Mouse (Mus musculus) heart, embryonic 16.5 days (tissue): ENCODE data around the gene Dzank1. TPM values are rescaled to one million over a fixed set of nuclear protein-coding genes. Genes with fewer than 3 reads are reported as not detected.

Source experiments
- ATAC-seq: fragments of 200-750 bp; cut with Nextera tagmentation; replicated peaks from 2 replicates; pipeline ENCODE4 v1.8.0; 2017; ENCODE audit warnings: moderate number of reproducible peaks; ENCODE audit not compliant: insufficient read depth, low FRiP score; ENCODE audit errors: extremely low read depth
- H3K27ac ChIP-seq: fragments of 300-500 bp; sonication (generic); 2 replicates; pipeline ENCODE4 v1.5.1; 2014; ENCODE audit warnings: mild to moderate bottlenecking, low read length, control low read depth, moderate library complexity
- H3K27me3 ChIP-seq: fragments of 300-500 bp; sonication (generic); 2 replicates; pipeline ENCODE4 v1.6.1; 2014; ENCODE audit warnings: low read length, mixed read lengths; ENCODE audit not compliant: control insufficient read depth, insufficient read depth
- H3K36me3 ChIP-seq: fragments of 300-500 bp; sonication (generic); 2 replicates; pipeline ENCODE4 v1.6.1; 2014; ENCODE audit not compliant: control insufficient read depth, insufficient read depth
- H3K4me1 ChIP-seq: fragments of 300-500 bp; sonication (generic); 2 replicates; pipeline ENCODE4 v1.6.1; 2014; ENCODE audit warnings: low read length, mixed read lengths; ENCODE audit not compliant: control insufficient read depth, insufficient read depth
- H3K4me2 ChIP-seq: fragments of 300-500 bp; sonication (generic); 2 replicates; pipeline ENCODE4 v1.6.1; 2014; ENCODE audit warnings: low read depth, mild to moderate bottlenecking, control low read depth, low read length
- H3K4me3 ChIP-seq: fragments of 300-500 bp; sonication (generic); 2 replicates; pipeline ENCODE4 v1.5.1; 2014; ENCODE audit warnings: mild to moderate bottlenecking, control low read depth, low read length
- H3K9ac ChIP-seq: fragments of 300-500 bp; sonication (generic); 2 replicates; pipeline ENCODE4 v1.6.1; 2014; ENCODE audit warnings: low read length, control low read depth
- H3K9me3 ChIP-seq: fragments of 300-500 bp; sonication (generic); replicated peaks from 2 replicates; pipeline ENCODE4 v1.6.1; 2016; ENCODE audit warnings: low read length; ENCODE audit not compliant: control insufficient read depth
- WGBS: fragments of 180-500 bp; shearing (Covaris S2); extraction: QIAGEN DNeasy Blood & Tissue Kit; methylation state at CpG from one replicate; pipeline ENCODE4 v1.1.7; 2014; 5-methylcytosine and 5-hydroxymethylcytosine counted together
- polyA plus RNA-seq: library from polyadenylated mRNA; unstranded; fragments of >200 nt; fragmentation: Nextera tagmentation; extraction: Ambion mirVana; gene quantifications from 2 replicates; pipeline ENCODE4 v1.2.1, GENCODE M21; 2015

Gene Dzank1
- polyA plus RNA-seq, 1 experiment from 2014 or later: 0.60 TPM

DNA sequence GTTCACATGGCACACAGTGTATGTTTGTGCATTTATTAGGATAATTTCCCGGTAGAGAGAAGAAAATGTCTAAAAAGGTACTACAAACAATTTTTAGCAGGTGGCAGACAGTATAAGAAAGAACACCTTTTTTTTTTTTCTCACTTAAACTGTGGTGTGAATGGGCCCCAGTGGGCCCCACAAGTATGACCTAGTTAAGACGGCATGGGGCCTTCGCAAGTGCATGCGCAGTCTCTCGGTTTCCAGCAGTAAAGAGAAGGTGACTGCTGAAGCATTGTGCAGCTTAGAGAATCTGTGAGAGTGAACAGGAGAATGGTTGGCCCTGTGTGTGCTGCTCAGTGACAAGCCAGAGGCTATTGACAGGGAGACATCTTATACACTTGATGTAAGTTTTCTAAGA is 37.9 kb downstream of the Dzank1 start:
- H3K27ac ChIP-seq: no peak overlapping the region
- ATAC-seq: no peak
- H3K9ac ChIP-seq: no peak overlapping the region
- no peaks in the 10 kb centered on the region for H3K4me1 ChIP-seq
- whole genome bisulfite sequencing: 89% methylated on average over 5 of the region's 5 CpGs
- peaks cover 5% of the 10 kb centered on the region; the same call in 1 of the 2 replicates for H3K9me3 ChIP-seq
- H3K36me3 ChIP-seq: no peaks in the 10 kb centered on the region
- no peak overlapping the region for H3K4me3 ChIP-seq
- no peak overlapping the region for H3K4me2 ChIP-seq
- no peaks in the 10 kb centered on the region for H3K27me3 ChIP-seq

DNA sequence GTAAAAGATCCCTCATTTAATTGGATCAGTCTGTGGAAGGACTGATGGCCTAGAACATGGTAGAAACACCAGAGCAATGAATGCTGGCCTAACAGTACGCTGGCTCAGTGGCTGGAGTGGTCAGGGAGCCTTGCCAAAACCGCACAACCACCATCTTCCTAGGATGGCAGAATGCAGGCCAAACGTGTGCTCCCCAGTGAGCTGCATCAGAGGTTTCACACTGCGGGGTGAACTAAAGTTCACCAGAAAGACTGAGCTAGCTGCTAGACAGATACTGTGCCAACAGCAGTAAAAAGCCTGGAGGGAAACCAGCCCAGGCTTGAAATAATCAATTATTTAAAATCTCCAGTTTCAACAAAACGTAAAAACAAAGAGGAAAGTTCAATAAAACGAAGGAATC is 39.7 kb downstream of the Dzank1 start:
- H3K4me1 ChIP-seq: no peaks in the 10 kb centered on the region
- H3K4me2 ChIP-seq: no peak overlapping the region
- H3K27ac ChIP-seq: no peak overlapping the region
- no peaks in the 10 kb centered on the region for H3K27me3 ChIP-seq
- no peaks in the 10 kb centered on the region for H3K36me3 ChIP-seq
- no peak for ATAC-seq
- H3K9ac ChIP-seq: no peak overlapping the region
- peaks cover 5% of the 10 kb centered on the region; the same call in 1 of the 2 replicates for H3K9me3 ChIP-seq
- H3K4me3 ChIP-seq: no peak overlapping the region
- 69% methylated on average over 6 of the region's 6 CpGs for WGBS

DNA sequence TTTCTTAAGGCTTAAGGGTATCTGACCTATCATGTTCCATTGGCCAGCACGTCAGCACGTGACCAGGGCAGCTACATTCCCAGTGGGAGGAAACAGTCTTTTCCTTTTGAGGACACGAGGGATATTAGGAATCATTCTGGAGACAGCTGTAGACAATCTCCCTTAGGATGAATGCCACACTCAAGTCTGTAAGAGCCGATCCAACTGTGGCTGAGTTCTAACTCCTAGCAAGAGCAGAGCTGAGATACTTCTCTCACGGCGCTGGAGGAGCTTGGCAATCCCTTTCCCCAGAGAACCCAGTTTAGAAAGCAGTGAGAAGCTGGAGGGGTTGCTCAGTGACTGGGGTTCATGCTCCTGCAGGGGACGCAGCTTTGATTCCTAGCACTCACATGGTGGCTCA is 41.8 kb downstream of the Dzank1 start:
- H3K27me3 ChIP-seq: no peaks in the 10 kb centered on the region

DNA sequence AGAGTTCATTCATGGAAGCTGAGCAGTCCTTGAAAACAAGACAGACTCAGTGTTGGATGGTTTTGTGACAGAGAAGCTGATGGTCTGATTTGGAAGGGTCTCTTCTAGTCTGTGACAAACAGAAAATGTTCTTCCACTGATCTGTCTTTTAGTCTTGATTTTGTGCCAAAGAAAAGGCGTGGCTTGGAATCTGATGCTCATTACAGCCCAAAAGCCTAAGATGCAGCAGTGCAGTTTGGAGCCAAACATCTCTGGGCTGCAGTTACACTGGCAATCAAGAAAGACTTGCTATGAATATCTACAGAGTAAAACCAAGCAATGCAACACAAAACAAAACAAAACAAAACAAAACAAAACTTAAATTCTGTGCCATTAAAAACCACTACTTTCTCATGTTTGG is 43.1 kb downstream of the Dzank1 start:
- H3K9me3 ChIP-seq: no peaks in the 10 kb centered on the region
- no peak for ATAC-seq
- WGBS: 51% methylated on average over 1 of the region's 1 CpGs
- no peaks in the 10 kb centered on the region for H3K4me1 ChIP-seq
- H3K36me3 ChIP-seq: no peaks in the 10 kb centered on the region
- no peaks in the 10 kb centered on the region for H3K27me3 ChIP-seq
- H3K27ac ChIP-seq: no peak overlapping the region
- no peak overlapping the region for H3K4me3 ChIP-seq
- no peak overlapping the region for H3K9ac ChIP-seq
- H3K4me2 ChIP-seq: no peak overlapping the region

More for the DNA sequence above, 41.8 kb downstream of the Dzank1 start:
- Histone ChIP-seq H3K27ac (no peak overlapping the region), H3K9ac (no peak overlapping the region), H3K36me3 (no peaks in the 10 kb centered on the region), H3K9me3 (no peaks in the 10 kb centered on the region), H3K4me3 (no peak overlapping the region), H3K4me1 (no peaks in the 10 kb centered on the region), H3K4me2 (no peak overlapping the region)
- ATAC-seq: no peak
- WGBS: 71% methylated on average over 7 of the region's 7 CpGs

DNA sequence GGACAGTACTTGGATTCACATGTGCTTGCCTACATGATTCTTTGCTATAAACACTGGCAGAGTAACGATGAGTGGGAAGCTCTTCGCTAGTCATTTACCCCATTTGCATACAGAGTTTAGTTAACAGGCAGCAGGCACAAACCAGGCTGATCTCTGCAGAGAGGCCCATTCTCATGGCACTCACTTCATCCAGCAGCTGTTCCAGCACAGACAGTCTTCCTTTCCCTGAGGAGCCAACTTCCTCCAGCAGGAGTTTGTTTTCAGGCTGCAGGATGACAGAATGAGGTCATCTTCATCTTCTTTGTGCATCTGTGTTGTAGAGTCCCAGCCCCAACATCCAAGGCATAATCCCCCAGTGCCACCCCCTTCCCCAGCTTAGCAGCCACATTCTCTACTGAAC is 47.8 kb downstream of the Dzank1 start:
- Histone ChIP-seq H3K4me2 (no peak overlapping the region), H3K27me3 (no peaks in the 10 kb centered on the region), H3K4me1 (no peaks in the 10 kb centered on the region), H3K4me3 (no peak overlapping the region), H3K36me3 (no peaks in the 10 kb centered on the region), H3K27ac (no peak overlapping the region), H3K9ac (no peak overlapping the region), H3K9me3 (no peaks in the 10 kb centered on the region)
- no peak for ATAC-seq
- WGBS: 81% methylated on average over 2 of the region's 2 CpGs

DNA sequence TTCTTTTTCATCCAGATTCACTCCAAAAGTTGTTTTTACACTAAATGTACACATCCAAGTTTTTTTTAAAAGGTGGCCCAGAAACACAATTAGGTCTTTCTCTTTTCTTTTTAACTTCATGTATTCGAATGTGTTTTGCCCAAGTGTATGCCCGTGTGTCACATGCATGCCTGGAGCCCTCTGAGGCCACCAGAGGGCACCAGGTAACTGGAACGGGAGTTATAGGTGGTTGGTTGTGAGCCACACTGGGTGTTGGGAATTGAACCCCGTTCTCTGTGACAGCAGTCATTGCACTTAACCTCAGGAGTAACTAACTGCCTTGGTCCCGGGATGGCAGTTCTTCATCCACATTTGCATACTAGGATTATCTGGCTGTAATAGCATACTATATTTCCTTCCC is 60.0 kb downstream of the Dzank1 start:
- Histone ChIP-seq H3K4me2 (no peak overlapping the region), H3K27ac (no peak overlapping the region), H3K4me3 (no peak overlapping the region), H3K36me3 (no peaks in the 10 kb centered on the region), H3K9ac (no peak overlapping the region), H3K4me1 (no peaks in the 10 kb centered on the region; the same call in 1 of the 2 replicates), H3K9me3 (no peaks in the 10 kb centered on the region), H3K27me3 (no peaks in the 10 kb centered on the region)
- ATAC-seq: no peak
- WGBS: 60% methylated on average over 5 of the region's 5 CpGs

DNA sequence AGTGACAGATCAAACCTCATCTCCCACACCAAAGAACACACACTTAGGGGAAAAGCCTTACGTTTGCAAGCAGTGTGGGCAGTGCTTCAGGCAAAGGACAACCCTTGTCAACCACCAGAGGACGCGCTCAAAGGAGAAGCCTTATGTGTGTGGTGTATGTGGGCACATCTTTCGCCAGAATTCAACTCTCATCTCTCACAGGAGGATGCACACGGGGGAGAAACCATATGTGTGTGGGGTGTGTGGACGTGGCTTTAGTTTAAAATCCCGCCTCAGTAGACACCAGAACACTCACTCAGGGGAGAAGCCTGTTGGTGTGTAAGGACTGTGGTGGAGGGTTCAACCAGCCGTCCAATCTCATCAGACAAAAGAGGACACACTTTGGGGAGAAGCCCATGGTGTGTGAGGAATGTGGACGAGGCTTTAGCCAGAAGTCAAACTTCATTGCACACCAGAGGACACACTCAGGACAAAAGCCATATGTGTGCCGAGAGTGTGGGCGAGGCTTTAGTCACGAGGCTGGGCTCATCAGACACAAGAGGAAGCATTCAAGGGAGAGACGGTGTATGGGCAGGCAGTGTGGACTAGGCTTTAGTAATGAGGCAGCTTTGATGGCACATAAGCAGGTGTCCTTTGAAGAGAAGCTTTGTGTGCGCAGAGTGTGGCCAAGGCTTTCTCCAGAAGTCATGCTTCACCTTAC is 61.2 kb downstream of the Dzank1 start:
- Histone ChIP-seq H3K4me1 (no peaks in the 10 kb centered on the region; the same call in 1 of the 2 replicates), H3K27me3 (no peaks in the 10 kb centered on the region)
- WGBS: 74% methylated on average over 14 of the region's 14 CpGs

DNA sequence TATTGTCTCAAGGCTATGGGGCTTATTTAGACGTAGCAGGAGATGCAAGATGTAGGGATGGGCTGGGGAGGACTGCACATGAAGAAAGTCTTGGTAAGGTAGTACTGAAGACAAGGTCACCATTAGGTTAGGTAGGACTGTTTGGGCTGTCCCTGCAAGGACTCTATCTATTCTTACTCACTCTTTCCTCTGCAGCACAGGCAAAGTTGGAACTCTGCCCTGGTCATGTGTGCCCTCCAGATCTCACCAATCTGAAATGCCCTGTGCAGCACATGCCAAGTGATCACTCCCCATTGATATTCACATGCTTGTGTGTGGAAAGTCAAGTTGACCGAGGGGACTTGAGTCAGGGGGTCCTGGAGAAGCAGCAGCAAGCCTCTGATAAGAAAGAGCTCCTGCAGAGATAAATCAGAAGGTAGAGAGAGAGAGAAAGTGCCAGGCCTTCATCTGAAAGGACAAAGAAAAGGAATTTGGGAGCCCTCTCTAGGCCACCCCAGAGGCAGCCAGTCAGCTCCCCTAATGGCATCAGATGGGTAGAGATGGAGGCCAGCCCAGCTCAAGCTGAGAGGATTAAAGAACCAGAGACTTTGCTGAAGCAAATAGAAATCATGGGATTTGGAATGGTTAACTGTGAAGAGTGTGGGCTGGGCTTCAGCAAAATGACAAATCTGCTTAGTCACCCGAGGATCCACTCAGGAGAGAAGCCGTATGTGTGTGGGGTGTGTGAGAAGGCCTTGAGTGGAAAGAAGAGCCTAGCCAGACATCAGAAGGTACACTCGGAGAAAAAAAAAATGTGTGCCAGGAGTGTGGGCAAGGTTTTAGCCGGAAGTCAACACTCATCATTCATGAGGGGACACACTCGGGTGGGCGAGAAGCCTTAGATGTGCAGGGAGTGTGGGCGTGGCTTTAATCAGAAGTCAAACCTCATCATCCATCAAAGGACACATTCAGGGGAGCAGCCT is 62.1 kb downstream of the Dzank1 start:
- Histone ChIP-seq H3K36me3 (no peaks in the 10 kb centered on the region), H3K9ac (no peak overlapping the region), H3K27ac (no peak overlapping the region), H3K4me2 (no peak overlapping the region), H3K9me3 (no peaks in the 10 kb centered on the region), H3K27me3 (no peaks in the 10 kb centered on the region), H3K4me3 (no peak overlapping the region), H3K4me1 (no peaks in the 10 kb centered on the region; the same call in 1 of the 2 replicates)
- no peak for ATAC-seq
- 70% methylated on average over 9 of the region's 9 CpGs for WGBS

More for the DNA sequence above, 61.2 kb downstream of the Dzank1 start:
- H3K27ac ChIP-seq: no peak overlapping the region
- H3K9ac ChIP-seq: no peak overlapping the region
- ATAC-seq: no peak
- H3K36me3 ChIP-seq: no peaks in the 10 kb centered on the region
- no peak overlapping the region for H3K4me2 ChIP-seq
- H3K4me3 ChIP-seq: no peak overlapping the region
- no peaks in the 10 kb centered on the region for H3K9me3 ChIP-seq

DNA sequence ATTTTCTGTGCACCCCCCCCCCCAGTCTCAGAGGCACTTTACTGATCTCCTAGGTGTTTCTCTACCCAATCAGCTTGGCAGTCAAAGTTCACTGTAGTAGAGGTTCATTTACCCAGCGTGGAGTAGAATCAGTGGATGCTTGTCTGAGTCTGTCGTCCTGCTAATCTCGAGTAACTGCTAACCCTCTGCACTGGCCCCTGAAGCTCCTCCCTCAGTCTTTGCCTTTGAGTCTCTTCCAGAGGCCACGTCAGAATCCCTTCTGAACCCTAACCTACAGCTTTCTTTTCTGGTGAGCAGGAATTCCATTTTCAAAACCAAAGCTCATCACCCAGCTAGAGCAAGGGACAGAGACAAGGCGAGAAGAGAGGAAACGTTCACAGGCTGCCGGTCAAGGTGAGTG is 63.0 kb downstream of the Dzank1 start:
- H3K9me3 ChIP-seq: no peaks in the 10 kb centered on the region
- peaks cover 4% of the 10 kb centered on the region for H3K4me1 ChIP-seq
- no peaks in the 10 kb centered on the region for H3K36me3 ChIP-seq
- H3K9ac ChIP-seq: no peak overlapping the region
- whole genome bisulfite sequencing: 50% methylated on average over 7 of the region's 7 CpGs
- H3K4me2 ChIP-seq: no peak overlapping the region
- no peak overlapping the region for H3K4me3 ChIP-seq
- ATAC-seq: no peak
- H3K27me3 ChIP-seq: no peaks in the 10 kb centered on the region
- H3K27ac ChIP-seq: no peak overlapping the region
